Mouse (Mus musculus) left cerebral cortex, postnatal 4 days (tissue): ENCODE measurements around the gene Topaz1. TPM values are rescaled to one million over a fixed set of nuclear protein-coding genes. Genes with fewer than 3 reads are reported as not detected.
"Not testable (repeated sequence)": the region's sequence is repeated elsewhere in the genome, so short reads cannot be mapped to it uniquely, and the experiment has no call there.

Experiments
- DNase-seq: peaks from one replicate; pipeline ENCODE4 v3.0.0-alpha.2; 2022
- intact Hi-C: fragments of 180-260 bp; cut with DNase I; formaldehyde crosslinking; loops from one replicate; pipeline ENCODE4 v1.15.1; 2025
- total RNA-seq, 2 experiments: library from RNA; stranded (reverse); gene quantifications; 2 replicates each; pipeline ENCODE4 v1.2.3; 2021

Gene Topaz1
- total RNA-seq, 2 experiments from 2014 or later = not detected

DNA sequence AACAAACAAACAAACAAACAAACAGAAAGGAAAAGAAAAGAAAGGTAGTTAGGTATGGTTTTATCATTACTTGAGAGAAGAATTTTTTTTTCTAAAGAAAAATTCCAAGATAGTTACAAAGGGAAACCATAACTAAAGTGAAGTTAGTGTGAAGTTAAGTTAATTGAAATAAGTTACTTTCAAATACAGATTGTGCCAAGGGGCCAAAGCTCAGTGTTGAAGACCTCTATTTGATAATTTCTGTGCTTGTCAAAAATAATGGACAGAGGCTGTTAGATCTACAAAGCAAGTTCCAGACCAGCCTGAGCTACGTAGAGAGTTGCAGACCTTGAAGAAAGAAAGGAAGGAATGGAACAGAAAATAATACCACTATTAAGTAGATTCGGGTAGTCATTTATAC lies 60.0 kb downstream of the Topaz1 start:
- intact Hi-C loops = no loop called here
- no peak for DNase-seq

DNA sequence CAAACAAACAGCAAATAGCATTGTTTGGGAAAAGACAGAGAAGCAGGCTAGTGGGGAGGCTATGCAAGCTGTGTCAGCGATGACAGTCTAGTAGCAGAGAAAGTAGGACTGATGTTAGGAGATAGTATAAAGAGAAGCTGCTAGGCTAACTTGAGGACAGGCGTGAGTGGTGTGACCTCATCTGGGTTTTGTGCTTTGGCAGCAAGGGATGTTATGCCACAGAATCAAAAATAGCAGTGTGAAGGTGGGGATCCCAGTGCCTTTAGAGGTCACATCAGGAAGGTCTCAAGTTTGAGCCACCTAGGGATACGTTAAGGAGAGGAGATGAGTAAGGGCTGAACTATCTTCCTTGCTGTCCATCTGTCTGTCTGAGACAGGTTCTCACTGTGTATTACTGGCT lies 63.1 kb downstream of the Topaz1 start:
- DNase-seq = no peak
- intact Hi-C loops = no loop called here

DNA sequence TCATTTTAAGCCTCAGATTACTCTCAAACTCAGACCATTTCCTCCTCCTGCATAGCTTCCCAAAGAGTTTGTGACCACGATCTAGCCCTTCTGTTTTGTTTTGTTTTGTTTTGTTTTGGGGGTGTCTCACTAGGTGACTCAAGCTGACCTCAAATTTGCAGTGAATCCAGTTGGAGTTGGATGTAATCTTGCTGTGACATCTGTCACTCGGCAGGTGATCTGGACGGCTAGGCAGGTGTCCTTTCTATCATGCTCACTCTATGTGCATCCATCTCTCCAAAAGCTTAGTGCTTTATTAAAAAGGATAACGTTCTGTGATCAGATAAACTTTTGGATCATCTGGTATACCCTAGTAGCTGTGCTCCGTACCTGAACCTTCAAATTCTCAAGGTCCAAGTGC lies 65.2 kb downstream of the Topaz1 start:
- DNase-seq = no peak
- intact Hi-C loops = no loop called here

DNA sequence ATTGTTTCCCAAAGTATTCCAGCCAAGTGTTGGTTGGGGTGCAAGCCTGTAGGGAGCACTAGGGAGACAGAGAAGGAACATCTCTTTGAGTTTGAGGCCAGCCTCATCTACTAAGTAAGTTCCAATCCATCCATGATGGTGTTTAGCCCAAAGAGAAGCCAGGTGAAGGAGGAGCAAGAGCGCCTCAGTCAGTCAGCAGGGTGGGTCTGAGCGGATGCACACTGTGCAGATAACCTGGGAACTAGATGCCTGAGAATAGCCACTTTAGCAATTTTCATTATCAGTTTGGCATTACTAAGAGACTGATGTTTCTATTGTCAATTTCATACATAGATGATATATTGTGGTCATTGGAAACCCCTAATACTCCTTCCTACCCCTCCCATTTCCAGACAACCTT lies 67.6 kb downstream of the Topaz1 start:
- no peak for DNase-seq
- intact Hi-C loops = no loop called here

DNA sequence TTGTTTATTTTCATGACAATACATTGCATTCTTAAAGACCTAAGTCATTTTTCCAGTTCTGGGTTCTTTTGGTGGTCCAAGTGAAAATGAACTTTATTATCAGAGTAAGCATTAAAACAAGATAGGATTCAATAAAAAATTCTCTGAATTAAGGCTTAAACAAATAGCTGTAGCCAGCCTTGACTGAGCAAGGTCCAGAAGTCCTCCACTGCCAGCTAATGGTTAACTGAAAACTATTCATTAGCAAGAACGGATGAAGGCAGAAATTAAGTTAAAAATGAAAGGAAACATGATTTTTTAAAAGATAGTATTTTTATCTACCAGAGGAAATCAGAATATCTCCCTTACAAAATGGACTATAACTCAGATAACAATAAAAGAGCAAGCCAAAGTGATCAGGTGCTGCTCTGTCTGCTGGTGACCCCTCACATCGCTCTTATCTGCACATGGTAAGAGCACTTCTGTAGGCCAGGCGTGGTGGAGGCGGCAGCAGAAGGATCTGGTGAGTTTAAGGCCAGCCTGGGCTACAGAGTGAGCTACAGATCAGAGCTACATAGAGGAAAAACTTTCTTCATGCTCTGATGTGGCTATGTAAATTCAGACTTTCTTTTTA lies 68.2 kb downstream of the Topaz1 start:
- no peak for DNase-seq
- intact Hi-C loops = no loop called here

DNA sequence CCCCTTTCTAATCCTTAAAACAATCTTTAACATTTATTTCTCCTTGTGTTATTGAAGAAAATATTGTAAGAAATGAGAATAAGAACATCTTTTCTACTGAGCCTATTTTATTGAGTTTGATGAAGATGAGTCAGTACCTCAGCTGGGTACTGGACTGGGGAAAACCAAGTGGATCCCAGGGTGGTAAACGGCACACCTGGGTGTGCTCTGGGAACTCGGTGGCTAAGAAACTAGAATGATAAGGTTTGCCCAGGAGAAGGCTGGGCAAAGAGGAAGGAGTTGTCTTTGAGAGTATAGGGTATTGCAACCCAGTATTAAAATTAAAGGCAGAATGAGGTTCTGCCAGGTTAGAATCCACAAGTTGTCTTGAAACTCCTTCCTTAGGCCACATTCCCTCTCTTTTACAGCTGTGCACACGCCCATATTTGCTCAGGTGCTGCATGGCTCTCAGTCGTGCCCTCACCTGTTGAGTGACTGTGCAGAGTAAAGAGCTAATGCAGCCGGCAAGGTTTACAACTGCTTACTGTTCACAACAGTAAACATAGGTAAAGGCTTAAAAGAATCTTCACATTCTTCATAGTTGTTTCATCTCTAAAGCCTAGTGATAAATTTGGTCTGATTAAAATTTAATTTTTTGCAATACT lies 76.3 kb downstream of the Topaz1 start:
- no peak for DNase-seq
- intact Hi-C loops = no loop called here

DNA sequence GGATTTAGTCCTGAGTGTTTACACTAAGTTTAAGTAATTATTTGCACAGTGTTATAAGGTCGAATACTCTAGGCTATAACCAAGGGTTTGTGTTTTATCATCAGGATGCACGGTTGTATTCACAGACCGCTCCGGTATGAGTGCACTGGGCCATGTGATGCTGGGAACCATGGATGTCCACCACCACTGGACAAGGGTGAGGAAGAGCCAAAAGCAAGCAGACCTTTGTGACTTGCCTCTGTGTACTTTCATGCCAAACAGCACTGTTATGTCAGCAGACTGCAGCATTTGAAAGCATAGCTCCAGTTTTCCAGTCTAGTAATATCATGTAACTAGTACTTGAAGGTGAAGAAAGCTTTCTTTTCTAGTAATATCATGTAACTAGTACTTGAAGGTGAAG lies 79.6 kb downstream of the Topaz1 start:
- no peak for DNase-seq
- intact Hi-C loops = no loop called here

DNA sequence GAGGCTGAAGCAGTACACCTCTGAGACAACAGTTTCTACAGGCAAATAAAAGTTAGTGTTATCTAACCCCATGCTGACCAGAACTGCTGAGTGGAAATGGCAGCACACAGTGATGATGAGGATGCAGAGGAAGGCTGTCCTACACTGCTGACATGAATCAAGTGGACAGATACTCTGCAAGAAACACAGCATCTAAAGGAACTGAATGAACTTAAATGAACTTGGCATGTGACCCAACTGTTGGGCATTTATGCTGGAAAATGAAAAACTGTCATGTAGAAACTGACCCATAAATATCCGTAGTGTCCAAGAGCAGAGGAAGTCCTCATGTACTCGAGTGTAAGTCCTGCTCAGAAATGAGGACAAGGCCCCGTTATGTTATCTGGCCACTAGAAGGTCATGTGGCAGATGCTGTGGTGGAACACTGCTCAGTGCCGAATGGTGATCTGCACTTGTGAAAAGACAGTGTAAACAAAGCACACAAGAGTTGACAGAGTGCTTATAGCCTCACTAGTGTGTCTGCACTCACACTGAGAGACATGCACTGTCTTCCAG lies 82.8 kb downstream of the Topaz1 start:
- no peak for DNase-seq

DNA sequence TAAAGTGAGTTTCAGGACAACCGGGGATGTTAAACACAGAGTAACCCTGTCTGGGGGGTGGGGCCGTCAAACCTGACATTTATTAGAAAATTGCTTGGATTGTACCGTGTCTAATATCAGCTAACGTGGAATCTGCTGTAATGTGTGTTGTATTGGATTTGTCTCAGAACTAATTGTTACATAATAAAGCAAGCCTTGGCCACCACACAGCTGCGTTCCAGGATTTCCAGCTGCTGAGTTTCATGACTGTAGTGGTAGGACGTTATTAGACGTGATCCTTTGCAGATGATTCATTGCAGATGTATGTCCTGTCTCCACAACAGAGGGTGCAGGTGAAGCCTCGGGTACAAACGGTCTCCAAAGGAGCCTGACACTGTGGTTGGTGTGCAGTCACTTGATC lies 89.0 kb downstream of the Topaz1 start:
- DNase-seq = no peak
- intact Hi-C loops = no loop called here

More for the DNA sequence above, 82.8 kb downstream of the Topaz1 start:
- intact Hi-C loops = no loop called here

DNA sequence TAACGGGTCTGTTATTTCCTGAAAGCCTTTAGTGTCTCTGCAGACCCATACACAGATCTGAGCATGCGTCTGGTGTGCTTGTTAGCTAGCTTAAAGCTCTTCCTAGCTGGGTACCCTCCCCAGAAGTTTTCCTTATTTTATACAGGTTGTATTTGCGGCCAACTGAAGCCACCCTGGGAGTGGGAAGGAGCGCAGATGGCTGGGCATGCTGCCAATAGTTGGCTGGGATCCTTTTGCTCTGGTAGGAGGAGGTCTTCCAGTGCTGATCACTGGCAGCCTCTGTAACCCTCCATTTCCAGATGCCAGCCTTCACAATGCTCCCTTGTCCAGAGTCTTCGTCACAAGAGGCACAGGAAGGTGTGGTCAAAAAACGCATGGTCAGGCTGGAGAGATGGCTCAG lies 89.6 kb downstream of the Topaz1 start:
- peak; percentile 93 for DNase-seq
- intact Hi-C loops = no loop called here

DNA sequence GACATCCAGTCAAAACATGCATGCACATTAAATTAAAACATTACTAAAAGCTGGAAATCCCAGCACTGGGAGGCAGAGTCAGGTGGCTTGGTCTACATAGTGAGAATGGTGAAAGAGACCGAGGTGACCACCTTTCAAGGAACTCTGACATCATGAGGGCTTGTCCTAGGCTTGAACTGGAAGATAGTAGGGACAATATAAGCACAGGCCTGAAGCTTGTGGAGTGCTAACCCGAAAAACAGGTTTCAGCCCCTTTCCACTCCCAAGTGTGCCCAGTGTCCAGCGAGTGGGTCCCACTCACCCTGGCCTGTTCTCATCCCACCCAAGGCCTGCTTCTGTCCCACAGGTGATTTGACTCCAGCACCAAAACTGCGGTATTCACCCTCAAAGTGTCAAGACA lies 90.1 kb downstream of the Topaz1 start:
- intact Hi-C loops = no loop called here
- no peak for DNase-seq

DNA sequence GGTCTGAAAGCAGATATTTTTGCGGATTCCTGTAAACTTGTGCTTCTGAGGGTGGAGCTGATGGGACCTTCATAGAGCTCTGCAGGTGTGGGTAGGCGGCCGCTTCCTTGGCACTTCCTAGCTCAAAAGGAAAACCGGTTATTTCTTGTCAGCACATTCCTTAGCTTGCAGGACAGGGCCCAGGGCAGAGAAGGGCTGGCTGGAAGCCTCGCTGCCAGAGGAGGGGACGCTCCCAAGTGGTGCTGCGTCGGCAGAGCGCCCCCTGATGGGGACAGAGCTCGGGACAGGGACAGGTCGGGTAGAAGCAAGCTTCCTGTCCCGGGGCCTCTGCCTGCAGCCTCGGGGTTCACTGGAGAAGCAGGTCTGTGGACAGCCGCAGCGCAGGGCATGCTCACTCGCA lies 90.5 kb downstream of the Topaz1 start:
- intact Hi-C loops = no loop called here
- DNase-seq = peak; percentile 49

DNA sequence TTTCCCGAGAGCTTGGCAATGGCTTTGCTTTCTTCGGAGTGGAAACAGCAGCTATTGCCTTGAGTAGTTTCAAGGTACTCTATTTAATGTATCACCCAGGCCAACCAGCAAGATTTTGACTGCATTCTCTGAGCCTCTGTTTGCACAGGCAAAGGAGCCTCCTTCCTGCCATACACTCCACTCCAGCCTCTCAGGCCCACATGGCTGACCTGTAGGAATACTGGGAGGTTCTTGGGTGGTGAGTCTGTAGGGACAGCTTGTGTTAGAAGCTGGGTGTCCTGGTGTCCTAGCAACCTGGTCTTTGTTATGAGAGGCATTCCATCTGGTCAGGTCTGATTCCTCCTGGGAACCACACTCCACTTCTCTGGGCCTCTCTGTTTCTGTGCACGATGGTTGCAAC lies 96.6 kb downstream of the Topaz1 start, which contains the start of gene Gm35549:
Gene Gm35549 (minus strand): TSS at position 276 of the 400 bp plus-strand sequence.
- intact Hi-C loops = no loop called here
- DNase-seq = no peak

DNA sequence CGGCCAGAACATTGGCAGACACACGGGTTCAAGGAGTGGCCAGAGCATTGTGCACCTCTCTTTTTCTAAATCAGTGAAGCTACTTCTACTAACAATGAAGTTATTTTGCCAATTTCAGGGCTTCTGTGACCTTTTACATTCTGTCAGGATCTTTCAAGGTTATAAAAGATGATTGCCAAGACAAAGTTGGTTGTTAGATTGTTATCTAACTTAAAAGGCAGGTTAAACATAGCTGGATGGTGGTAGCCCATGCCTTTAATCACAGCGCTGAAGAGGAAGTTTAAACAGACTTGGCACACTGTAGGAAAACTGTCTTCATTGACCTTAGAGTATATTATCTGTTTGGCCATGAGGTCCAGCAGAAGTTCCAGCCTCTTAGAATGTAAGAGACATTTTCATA lies 98.5 kb downstream of the Topaz1 start:
- intact Hi-C loops = no loop called here
- no peak for DNase-seq

DNA sequence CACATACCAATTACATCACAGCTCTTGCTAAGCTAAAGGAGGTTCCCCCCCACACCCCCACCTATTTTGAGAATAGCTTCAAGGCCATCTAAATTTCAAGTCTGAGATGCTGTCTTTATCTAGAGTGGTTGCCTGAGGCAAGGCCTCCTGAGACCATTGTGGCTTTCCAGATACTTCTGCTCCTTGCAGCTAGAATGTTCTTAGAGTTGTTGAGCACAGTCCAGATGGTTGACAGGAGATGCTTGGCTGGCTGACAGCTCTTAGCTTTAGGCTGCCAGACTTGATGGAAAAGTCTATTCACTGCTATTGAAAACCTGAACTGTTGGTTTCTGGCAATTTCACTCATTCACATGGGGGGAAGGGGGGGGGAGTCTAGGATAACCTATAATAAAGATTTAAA lies 99.0 kb downstream of the Topaz1 start:
- intact Hi-C loops = no loop called here
- peak; percentile 38 for DNase-seq

DNA sequence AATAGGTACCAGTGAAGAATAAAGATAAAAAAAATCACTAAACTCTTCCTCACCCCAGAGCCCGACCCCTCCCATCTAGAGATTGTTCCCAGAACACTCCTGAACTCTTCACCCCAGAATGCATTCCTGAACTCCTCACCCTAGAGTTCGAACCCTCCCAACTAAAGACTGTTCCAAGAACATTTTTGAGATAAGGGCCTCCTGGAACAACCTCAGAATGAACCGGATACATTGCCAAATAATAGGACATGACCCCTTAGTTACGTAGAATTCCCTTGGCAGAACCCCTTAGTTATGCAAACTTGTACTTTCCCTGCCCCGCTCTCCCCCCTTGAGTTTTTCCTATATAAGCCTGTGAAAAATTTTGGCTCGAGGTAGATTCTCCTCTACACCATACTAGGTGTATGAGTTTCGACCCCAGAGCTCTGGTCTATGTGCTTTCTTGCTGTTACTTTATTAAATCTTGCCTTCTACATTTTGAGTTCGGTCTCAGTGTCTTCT lies 100.7 kb downstream of the Topaz1 start:
- intact Hi-C loops, DNase-seq: not testable (repeated sequence)

Other genes starting within 250 kb of the Topaz1 start
- 10 to 100 TPM; 11.3 to 11.5 TPM for gene Tcaim, start 58.2 kb downstream of the Topaz1 start, total RNA-seq
- gene Gm35549, start 96.7 kb downstream of the Topaz1 start, total RNA-seq = not detected
- 100 to 1,000 TPM; 202 to 204 TPM for gene Zfp445, start 118.7 kb downstream of the Topaz1 start, total RNA-seq
- gene Zkscan7, start 138.3 kb downstream of the Topaz1 start, total RNA-seq = 1 to 10 TPM; 6.3 to 6.9 TPM
- 10 to 100 TPM; 10.6 to 11.7 TPM for gene Zfp105, start 175.7 kb downstream of the Topaz1 start, total RNA-seq
- 10 to 100 TPM; 20.9 to 26.7 TPM for gene 1110059G10Rik, start 203.7 kb downstream of the Topaz1 start, total RNA-seq
- gene Kif15, start 203.7 kb downstream of the Topaz1 start, total RNA-seq = 1 to 10 TPM; 6.3 to 6.7 TPM